Comparison of ENCODE assay signal across 10 mouse cellular contexts in the genomic region with DNA sequence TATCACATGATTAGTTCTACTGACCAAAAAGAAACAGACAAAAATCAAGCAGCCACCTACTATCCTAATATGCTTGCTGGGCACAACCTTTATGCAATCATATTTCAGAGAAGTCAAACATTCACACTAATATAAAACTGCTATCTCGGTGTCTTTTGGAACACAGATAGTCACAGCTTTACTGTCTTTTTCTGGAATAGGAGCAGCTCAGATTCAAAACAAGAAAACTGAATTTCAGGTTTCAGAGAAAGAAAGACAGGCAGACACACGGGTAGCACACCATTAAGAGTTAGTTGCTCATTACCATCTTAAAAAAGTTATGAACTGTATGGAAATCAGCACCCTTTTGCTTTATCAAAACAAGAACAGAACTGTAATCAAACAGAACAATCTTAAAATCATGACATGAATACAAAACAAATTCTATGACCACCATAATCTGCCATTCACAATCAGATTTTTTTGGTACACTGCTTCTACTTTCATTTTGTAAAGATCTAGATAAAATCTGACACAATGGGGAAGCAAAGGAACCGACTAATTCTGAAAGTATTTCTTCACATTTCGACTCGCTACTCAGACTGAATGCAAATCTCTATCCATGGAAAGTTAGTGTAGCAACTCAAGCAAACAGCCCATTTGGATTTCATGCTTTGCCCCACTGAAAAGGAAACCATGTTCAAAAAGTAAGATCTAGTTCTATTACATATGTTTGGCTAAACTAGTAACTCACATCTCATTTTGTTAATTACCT.
A peak's percentile ranks its signal among the peaks of the same experiment; 100 is the strongest.
DNase-seq lines count a peak whose midpoint lies in the region; ATAC-seq and TF ChIP-seq lines count a peak whose summit lies in the region.
"Had no signal": no experiment of that assay in that cellular context is flagged by ENCODE, and none has a peak within 500 bp of the region (broad histone marks: within the 10 kb centered on the region; RNA-seq: fewer than 3 reads in every experiment).

No protein-coding gene starts in this region.

- no peak overlapping the region for H3K9ac ChIP-seq in forebrain, embryonic 13.5 days
- no peak overlapping the region for H3K9ac ChIP-seq in forebrain, embryonic 11.5 days (ENCODE audit: low read length)
- H3K9ac ChIP-seq in liver, adult 2 months (ENCODE audit: low read depth, low read length) = no peak overlapping the region
- H3K9ac ChIP-seq in liver, embryonic 12.5 days = no peak overlapping the region
- H3K9ac ChIP-seq: embryonic facial prominence, embryonic 12.5 days had no signal

- H3K4me3 ChIP-seq in forebrain, embryonic 13.5 days = no peak overlapping the region
- H3K4me3 ChIP-seq in forebrain, embryonic 11.5 days (ENCODE audit: low read depth, low read length) = no peak overlapping the region
- peak overlapping the region; percentile 63; the same call in 1 of the 2 replicates for H3K4me3 ChIP-seq in liver, adult 2 months (ENCODE audit: insufficient read depth, low read depth, low read length)
- no peak overlapping the region for H3K4me3 ChIP-seq in liver, embryonic 12.5 days

- peaks cover 2% of the 10 kb centered on the region; the same call in 1 of the 2 replicates for H3K79me2 ChIP-seq in liver, adult 2 months (ENCODE audit: control insufficient read depth, insufficient read depth, low read length)

- no peak overlapping the region for H3K27ac ChIP-seq in forebrain, embryonic 13.5 days
- no peak overlapping the region for H3K27ac ChIP-seq in forebrain, embryonic 11.5 days (ENCODE audit: low read depth, low read length)
- no peak overlapping the region for H3K27ac ChIP-seq in liver, adult 2 months (replicated peaks; ENCODE audit: insufficient read depth, low read depth, low read length)
- no peak overlapping the region for H3K27ac ChIP-seq in liver, embryonic 12.5 days
- H3K27ac ChIP-seq: embryonic facial prominence, embryonic 12.5 days had no signal

- DNase-seq in forebrain, embryonic 11.5 days (ENCODE audit: low spot score) = no peak
- DNase-seq in liver, adult 2 months (ENCODE audit: extremely low read depth, low read depth, low spot score) = peak; percentile 49
- peak; percentile 64 for DNase-seq in adipocyte (ENCODE audit: low spot score)
- no peak for DNase-seq in embryo, embryonic 11 days
- no peak for DNase-seq in cerebellum, postnatal 4 days (ENCODE audit: low spot score in 2 of 2)
- DNase-seq: liver had no signal

- 57% methylated on average over 5 of the region's 5 CpGs for WGBS in forebrain, embryonic 13.5 days
- WGBS in forebrain, embryonic 11.5 days = 74% methylated on average over 5 of the region's 5 CpGs
- 14% methylated on average over 5 of the region's 5 CpGs for WGBS in liver, adult 2 months
- 50% methylated on average over 5 of the region's 5 CpGs for WGBS in liver, embryonic 12.5 days (ENCODE audit: insufficient replicate concordance)

- no peak for ATAC-seq in forebrain, embryonic 13.5 days
- no peak for ATAC-seq in forebrain, embryonic 11.5 days (replicated peaks; ENCODE audit: low FRiP score)
- ATAC-seq in liver, embryonic 12.5 days = no peak
- peak; percentile 43; the same call in 1 of the 2 replicates for ATAC-seq in megakaryocyte, adult 5-6 weeks (ENCODE audit: poor library complexity, severe bottlenecking)

- H3K36me3 ChIP-seq in forebrain, embryonic 13.5 days (ENCODE audit: poor library complexity, severe bottlenecking) = no peaks in the 10 kb centered on the region
- H3K36me3 ChIP-seq in forebrain, embryonic 11.5 days (ENCODE audit: control insufficient read depth, insufficient read depth, low read length) = no peaks in the 10 kb centered on the region
- H3K36me3 ChIP-seq in liver, adult 2 months (ENCODE audit: control insufficient read depth, insufficient read depth, low read length) = no peaks in the 10 kb centered on the region
- H3K36me3 ChIP-seq in liver, embryonic 12.5 days = no peaks in the 10 kb centered on the region
- H3K36me3 ChIP-seq: embryonic facial prominence, embryonic 12.5 days had no signal

- no peaks in the 10 kb centered on the region for H3K27me3 ChIP-seq in forebrain, embryonic 13.5 days
- H3K27me3 ChIP-seq in forebrain, embryonic 11.5 days (ENCODE audit: control insufficient read depth, insufficient read depth, low read length) = no peaks in the 10 kb centered on the region
- no peaks in the 10 kb centered on the region for H3K27me3 ChIP-seq in liver, adult 2 months (ENCODE audit: control insufficient read depth, insufficient read depth, low read length)
- no peaks in the 10 kb centered on the region for H3K27me3 ChIP-seq in liver, embryonic 12.5 days (replicated peaks)
- H3K27me3 ChIP-seq: embryonic facial prominence, embryonic 12.5 days had no signal

- H3K4me1 ChIP-seq in forebrain, embryonic 13.5 days = no peaks in the 10 kb centered on the region
- no peaks in the 10 kb centered on the region for H3K4me1 ChIP-seq in forebrain, embryonic 11.5 days (replicated peaks; ENCODE audit: control insufficient read depth, insufficient read depth, low read length)
- peaks cover 2% of the 10 kb centered on the region; the same call in 1 of the 2 replicates for H3K4me1 ChIP-seq in liver, adult 2 months (ENCODE audit: control insufficient read depth, insufficient read depth, low read length)
- H3K4me1 ChIP-seq in liver, embryonic 12.5 days = no peaks in the 10 kb centered on the region
- H3K4me1 ChIP-seq: embryonic facial prominence, embryonic 12.5 days had no signal

- H3K9me3 ChIP-seq in forebrain, embryonic 13.5 days (replicated peaks) = no peaks in the 10 kb centered on the region
- no peaks in the 10 kb centered on the region for H3K9me3 ChIP-seq in forebrain, embryonic 11.5 days (ENCODE audit: control insufficient read depth, low read length)
- no peaks in the 10 kb centered on the region for H3K9me3 ChIP-seq in liver, embryonic 12.5 days (replicated peaks)
- H3K9me3 ChIP-seq: embryonic facial prominence, embryonic 12.5 days had no signal

- peak overlapping the region; percentile 53 for H3K4me2 ChIP-seq in forebrain, embryonic 13.5 days
- no peak overlapping the region for H3K4me2 ChIP-seq in forebrain, embryonic 11.5 days (ENCODE audit: low read depth, low read length, severe bottlenecking)
- no peak overlapping the region for H3K4me2 ChIP-seq in liver, embryonic 12.5 days

- no peak for TF ChIP-seq CTCF in liver, adult 2 months (IDR thresholded peaks at IDR 0.05; ENCODE audit: low read depth, low read length)

- no peak for TF ChIP-seq POLR2A in liver, adult 2 months (IDR thresholded peaks at IDR 0.05; ENCODE audit: extremely low read depth, insufficient read depth, low read length)

Comparison
In these comparisons a context has a peak if more than half of its experiments do, and no peak if none do; other contexts are left out.
1. DNase-seq: peak in liver, adult 2 months (single experiment) and adipocyte (single experiment); none in forebrain, embryonic 11.5 days (single experiment), embryo, embryonic 11 days (single experiment) and cerebellum, postnatal 4 days (0 of 2).